Mouse (Mus musculus) MEL (cell line): Measurements from ENCODE around the gene Dmpk. TPM values are rescaled to one million over a fixed set of nuclear protein-coding genes. Genes with fewer than 3 reads are reported as not detected.

Source experiments
- DNase-seq: peaks from one replicate; pipeline ENCODE4 v3.0.0; 2011; ENCODE audit warnings: low read depth, low spot score
- H3K27ac ChIP-seq: 2 replicates; pipeline ENCODE4 v1.5.1; 2012; ENCODE audit warnings: low read depth, mild to moderate bottlenecking, control low read depth, low read length, moderate library complexity; ENCODE audit not compliant: control insufficient read depth
- H3K27me3 ChIP-seq, 2 experiments: fragments of 150-350 bp in 1 of 2; sonication (generic) in 1 of 2; 2 replicates each; pipeline ENCODE4 v1.6.1; 2012; ENCODE audit warnings: low read length in 2 of 2, mild to moderate bottlenecking in 2 of 2, improper control_type of control experiment in 1 of 2, moderate library complexity in 1 of 2; ENCODE audit not compliant: insufficient read depth in 2 of 2, control insufficient read depth in 1 of 2
- H3K36me3 ChIP-seq, 2 experiments: 2 replicates each; pipeline ENCODE4 v1.6.1; 2012 to 2014; ENCODE audit warnings: low read length in 2 of 2, improper control_type of control experiment in 1 of 2, inconsistent platforms in 1 of 2, mild to moderate bottlenecking in 1 of 2; ENCODE audit not compliant: insufficient read depth in 2 of 2, control insufficient read depth in 1 of 2
- H3K4me1 ChIP-seq, 2 experiments: fragments of 150-350 bp in 1 of 2; sonication (generic) in 1 of 2; 2 replicates each; pipeline ENCODE4 v1.6.1; 2012; ENCODE audit warnings: low read length in 2 of 2, improper control_type of control experiment in 1 of 2, mild to moderate bottlenecking in 1 of 2; ENCODE audit not compliant: insufficient read depth in 2 of 2, control insufficient read depth in 1 of 2
- H3K4me3 ChIP-seq, 2 experiments: fragments of 150-350 bp in 1 of 2; sonication (generic) in 1 of 2; 2 replicates each; pipeline ENCODE4 v1.5.1; 2012; ENCODE audit warnings: low read depth in 2 of 2, low read length in 2 of 2, mild to moderate bottlenecking in 2 of 2, moderate library complexity in 2 of 2, control low read depth in 1 of 2, improper control_type of control experiment in 1 of 2; ENCODE audit not compliant: control insufficient read depth in 1 of 2, insufficient read depth in 1 of 2
- H3K79me2 ChIP-seq: 2 replicates; pipeline ENCODE4 v1.6.1; 2012; ENCODE audit warnings: mild to moderate bottlenecking, low read length, moderate library complexity; ENCODE audit not compliant: control insufficient read depth, poor library complexity, insufficient read depth
- H3K9ac ChIP-seq: 2 replicates; pipeline ENCODE4 v1.6.1; 2012; ENCODE audit warnings: low read depth, mild to moderate bottlenecking, control low read depth, low read length, moderate library complexity; ENCODE audit not compliant: control insufficient read depth, poor library complexity, severe bottlenecking
- H3K9me3 ChIP-seq: fragments of 150-350 bp; sonication (generic); replicated peaks from 2 replicates; pipeline ENCODE4 v1.6.1; 2012; ENCODE audit warnings: mild to moderate bottlenecking, low read length, improper control_type of control experiment, moderate library complexity; ENCODE audit not compliant: insufficient read depth
- CHD2 ChIP-seq: IDR thresholded peaks from 2 replicates; pipeline ENCODE4 v1.6.1; 2011; ENCODE audit warnings: low read length, improper control_type of control experiment
- CTCF ChIP-seq, 3 experiments: IDR thresholded peaks in 2 of 3; conservative IDR thresholded peaks in 1 of 3; 2 replicates each; pipeline ENCODE4 v1.5.1; 2011 to 2012; ENCODE audit warnings: low read length in 3 of 3, low read depth in 2 of 3, mild to moderate bottlenecking in 2 of 3, improper control_type of control experiment in 1 of 3, inconsistent platforms in 1 of 3, mixed read lengths in 1 of 3, moderate library complexity in 1 of 3; ENCODE audit not compliant: control insufficient read depth in 1 of 3, insufficient read depth in 1 of 3, poor library complexity in 1 of 3, severe bottlenecking in 1 of 3
- E2F4 ChIP-seq: IDR thresholded peaks from 2 replicates; pipeline ENCODE4 v1.6.1; 2011; ENCODE audit warnings: low read depth, low read length, improper control_type of control experiment, borderline replicate concordance
- ELF1 ChIP-seq: IDR thresholded peaks from 2 replicates; pipeline ENCODE4 v1.6.1; 2014; ENCODE audit warnings: low read depth, mild to moderate bottlenecking, inconsistent platforms, low read length, improper control_type of control experiment, moderate library complexity
- EP300 ChIP-seq, 2 experiments: IDR thresholded peaks; 2 replicates each; pipeline ENCODE4 v1.6.1; 2011; ENCODE audit warnings: improper control_type of control experiment in 2 of 2, low read length in 2 of 2, low read depth in 1 of 2, mild to moderate bottlenecking in 1 of 2
- ETS1 ChIP-seq: IDR thresholded peaks from 2 replicates; pipeline ENCODE4 v1.6.1; 2012; ENCODE audit warnings: low read depth, mild to moderate bottlenecking, inconsistent platforms, low read length, improper control_type of control experiment, moderate library complexity
- GABPA ChIP-seq: IDR thresholded peaks from 2 replicates; pipeline ENCODE4 v1.6.1; 2012; ENCODE audit warnings: low read depth, mild to moderate bottlenecking, inconsistent platforms, low read length, improper control_type of control experiment, moderate library complexity
- GATA1 ChIP-seq: IDR thresholded peaks from 2 replicates; pipeline ENCODE4 v1.6.1; 2011; ENCODE audit warnings: low read depth, low read length, improper control_type of control experiment
- KAT2A ChIP-seq: conservative IDR thresholded peaks from 2 replicates; pipeline ENCODE4 v1.6.1; 2012; ENCODE audit warnings: low read depth, low read length, improper control_type of control experiment, inconsistent platforms
- MAFK ChIP-seq: IDR thresholded peaks from 2 replicates; pipeline ENCODE4 v1.6.1; 2011; ENCODE audit warnings: low read depth, mild to moderate bottlenecking, low read length, improper control_type of control experiment, borderline replicate concordance
- MAZ ChIP-seq: IDR thresholded peaks from 2 replicates; pipeline ENCODE4 v1.6.1; 2012; ENCODE audit warnings: low read depth, mild to moderate bottlenecking, inconsistent platforms, low read length, improper control_type of control experiment
- MEF2A ChIP-seq: IDR thresholded peaks from 2 replicates; pipeline ENCODE4 v1.6.1; 2014; ENCODE audit warnings: low read depth, mild to moderate bottlenecking, inconsistent platforms, low read length, improper control_type of control experiment; ENCODE audit not compliant: poor library complexity, insufficient replicate concordance, severe bottlenecking; ENCODE audit errors: extremely low read depth
- MYC ChIP-seq: IDR thresholded peaks from 2 replicates; pipeline ENCODE4 v1.6.1; 2011; ENCODE audit warnings: low read depth, mild to moderate bottlenecking, low read length, improper control_type of control experiment, moderate library complexity
- NELFE ChIP-seq: IDR thresholded peaks from 2 replicates; pipeline ENCODE4 v1.6.1; 2011; ENCODE audit warnings: low read depth, low read length, improper control_type of control experiment
- POLR2A ChIP-seq, 2 experiments: IDR thresholded peaks; 2 replicates each; pipeline ENCODE4 v1.6.1; 2011 to 2012; ENCODE audit warnings: low read length in 2 of 2, mild to moderate bottlenecking in 2 of 2, control low read depth in 1 of 2, improper control_type of control experiment in 1 of 2, low read depth in 1 of 2, moderate library complexity in 1 of 2; ENCODE audit not compliant: control insufficient read depth in 1 of 2, insufficient read depth in 1 of 2, poor library complexity in 1 of 2
- POLR2AphosphoS2 ChIP-seq: IDR thresholded peaks from 2 replicates; pipeline ENCODE4 v1.6.1; 2011; ENCODE audit warnings: low read length, improper control_type of control experiment
- RAD21 ChIP-seq: IDR thresholded peaks from 2 replicates; pipeline ENCODE4 v1.6.1; 2011; ENCODE audit warnings: mild to moderate bottlenecking, low read depth, low read length, improper control_type of control experiment
- SMC3 ChIP-seq: IDR thresholded peaks from 2 replicates; pipeline ENCODE4 v1.6.1; 2011; ENCODE audit warnings: low read depth, low read length, improper control_type of control experiment
- TAL1 ChIP-seq: IDR thresholded peaks from 2 replicates; pipeline ENCODE4 v1.6.1; 2012; ENCODE audit warnings: mild to moderate bottlenecking, inconsistent platforms, low read length, moderate library complexity, mixed read lengths
- TBP ChIP-seq: IDR thresholded peaks from 2 replicates; pipeline ENCODE4 v1.8.0; 2011; ENCODE audit warnings: low read depth, low read length, improper control_type of control experiment
- TCF12 ChIP-seq: IDR thresholded peaks from 2 replicates; pipeline ENCODE4 v1.6.1; 2014; ENCODE audit warnings: low read depth, mild to moderate bottlenecking, inconsistent platforms, low read length, improper control_type of control experiment, moderate library complexity
- USF2 ChIP-seq, 2 experiments: IDR thresholded peaks; 2 replicates each; pipeline ENCODE4 v1.6.1; 2011 to 2012; ENCODE audit warnings: improper control_type of control experiment in 2 of 2, low read length in 2 of 2, borderline replicate concordance in 1 of 2, inconsistent platforms in 1 of 2, low read depth in 1 of 2, mild to moderate bottlenecking in 1 of 2; ENCODE audit not compliant: insufficient read depth in 1 of 2
- ZKSCAN1 ChIP-seq: IDR thresholded peaks from 2 replicates; pipeline ENCODE4 v1.6.1; 2012; ENCODE audit warnings: low read depth, mild to moderate bottlenecking, inconsistent platforms, low read length, improper control_type of control experiment, moderate library complexity
- ZMIZ1 ChIP-seq: IDR thresholded peaks from 2 replicates; pipeline ENCODE4 v1.6.1; 2012; ENCODE audit warnings: low read depth, mild to moderate bottlenecking, inconsistent platforms, low read length, improper control_type of control experiment, moderate library complexity
- ZNF384 ChIP-seq: IDR thresholded peaks from 2 replicates; pipeline ENCODE4 v1.6.1; 2012; ENCODE audit warnings: low read depth, mild to moderate bottlenecking, inconsistent platforms, low read length, improper control_type of control experiment
- polyA plus RNA-seq, 2 experiments: library from polyadenylated mRNA; stranded (reverse) in 1 of 2; unstranded in 1 of 2; fragments of >175 nt in 1 of 2; fragments of >200 nt in 1 of 2; gene quantifications; 2 replicates each; pipeline versions ENCODE4 v1.2.1 to v1.2.4; 2012; ENCODE audit warnings: low replicate concordance in 2 of 2, low read depth in 1 of 2; ENCODE audit not compliant: insufficient read length in 2 of 2, insufficient read depth in 1 of 2, missing spikeins in 1 of 2
- total RNA-seq: library from RNA; depleted of rRNA; stranded (reverse); fragments of 300-350 nt; gene quantifications from 2 replicates; pipeline ENCODE4 v1.2.3, GENCODE M21; 2012

Gene Dmpk
- total and polyA plus RNA-seq, 3 experiments, result 5.4 to 29.3 TPM; not detected in 1

DNA sequence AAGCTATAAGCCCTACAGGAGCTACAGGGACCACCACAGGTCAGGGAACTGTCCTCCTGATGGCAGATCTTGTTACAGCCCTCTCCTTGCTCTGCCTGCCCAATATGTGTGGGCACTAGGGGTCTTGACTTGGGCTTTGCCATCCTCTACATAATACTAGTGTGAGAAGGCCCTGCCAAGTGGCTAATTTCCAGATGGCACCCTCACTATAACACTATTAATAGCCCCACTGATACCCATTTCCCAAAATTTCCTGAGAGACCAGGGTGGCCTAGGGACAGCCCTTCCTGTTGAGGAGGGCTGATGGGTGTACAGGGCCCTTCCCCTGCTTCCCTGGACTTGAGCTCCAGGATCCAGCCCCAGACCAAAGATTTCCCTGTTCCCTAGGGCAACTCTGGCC, 14.2 kb downstream of the Dmpk start:
- Histone ChIP-seq H3K36me3 (no peaks in the 10 kb centered on the region), H3K4me3 (no peak overlapping the region), H3K27ac (no peak overlapping the region), H3K27me3 (no peaks in the 10 kb centered on the region), H3K4me1 (peaks cover 0 to 9% of the 10 kb centered on the region in 2 experiments; a peak in 3 of 4 replicates), H3K9me3 (no peaks in the 10 kb centered on the region), H3K9ac (no peak overlapping the region), H3K79me2 (peaks cover 8% of the 10 kb centered on the region; the same call in 1 of the 2 replicates)
- no peak for DNase-seq
- TF ChIP-seq ELF1 (no peak), ZKSCAN1 (no peak), KAT2A (no peak), GABPA (no peak), MAFK (no peak), CTCF (IDR thresholded peaks at IDR 0.05 in 2 of 3, conservative IDR thresholded peaks at IDR 0.05 in 1 of 3; ENCODE audit: control insufficient read depth in 1 of 3, insufficient read depth in 1 of 3, low read depth in 2 of 3, low read length in 3 of 3, poor library complexity in 1 of 3, severe bottlenecking in 1 of 3) (no peak), MEF2A (no peak), POLR2AphosphoS2 (no peak), TCF12 (no peak), GATA1 (no peak), CHD2 (no peak), NELFE (no peak), MAZ (no peak), ZMIZ1 (no peak), POLR2A (IDR thresholded peaks at IDR 0.05; ENCODE audit: control insufficient read depth in 1 of 2, insufficient read depth in 1 of 2, low read depth in 1 of 2, low read length in 2 of 2, poor library complexity in 1 of 2) (no peak), MYC (no peak), ETS1 (no peak), TAL1 (no peak)

- no peak for DNase-seq
- H3K4me1 ChIP-seq, result peaks cover 0 to 10% of the 10 kb centered on the region in 2 experiments; a peak in 3 of 4 replicates
- no peaks in the 10 kb centered on the region for H3K36me3 ChIP-seq
- H3K4me3 ChIP-seq, result no peak overlapping the region
- H3K27ac ChIP-seq, result no peak overlapping the region
- peaks cover 8% of the 10 kb centered on the region; the same call in 1 of the 2 replicates for H3K79me2 ChIP-seq
- TF ChIP-seq ELF1 (no peak), MAFK (no peak), ZNF384 (no peak), MEF2A (no peak), TBP (no peak), KAT2A (no peak), CTCF (IDR thresholded peaks at IDR 0.05 in 2 of 3, conservative IDR thresholded peaks at IDR 0.05 in 1 of 3; ENCODE audit: control insufficient read depth in 1 of 3, insufficient read depth in 1 of 3, low read depth in 2 of 3, low read length in 3 of 3, poor library complexity in 1 of 3, severe bottlenecking in 1 of 3) (no peak), TCF12 (no peak), NELFE (no peak), EP300 (IDR thresholded peaks at IDR 0.05; ENCODE audit: low read depth in 1 of 2, low read length in 2 of 2) (no peak), USF2 (IDR thresholded peaks at IDR 0.05; ENCODE audit: borderline replicate concordance in 1 of 2, insufficient read depth in 1 of 2, low read depth in 1 of 2, low read length in 2 of 2) (no peak), E2F4 (no peak), GATA1 (no peak), SMC3 (no peak), RAD21 (no peak)
- H3K9ac ChIP-seq, result no peak overlapping the region
- H3K9me3 ChIP-seq, result no peaks in the 10 kb centered on the region
- H3K27me3 ChIP-seq, result no peaks in the 10 kb centered on the region
Measured at GRCm38 (mm10) chr7:19098811-19099210, 15.2 kb downstream of the Dmpk start.
